Mouse (Mus musculus): Measurements from ENCODE around the gene Pitpnm3. TPM values are rescaled to one million over a fixed set of nuclear protein-coding genes. Genes with fewer than 3 reads are reported as not detected.

Gene Pitpnm3
- polyA plus RNA-seq, 1 experiment: not detected

- Histone ChIP-seq H3K9me3 (ENCODE audit: control insufficient read depth, low read length) (no peaks in the 10 kb centered on the region), H3K4me1 (ENCODE audit: control insufficient read depth) (no peaks in the 10 kb centered on the region), H3K36me3 (ENCODE audit: control insufficient read depth) (no peaks in the 10 kb centered on the region; the same call in 1 of the 2 replicates), H3K27me3 (ENCODE audit: control insufficient read depth) (peaks cover 22% of the 10 kb centered on the region), H3K4me3 (replicated peaks) (no peak overlapping the region)
- TF ChIP-seq GATA1 (IDR thresholded peaks at IDR 0.05; ENCODE audit: low read length): no peak
- no peak for TF ChIP-seq TAL1 (IDR thresholded peaks at IDR 0.05; ENCODE audit: low read length)
These were observed 85.2 kb downstream of the Pitpnm3 start for GRCm38 (mm10) chr11:72050168-72050894.

- peaks cover 22% of the 10 kb centered on the region for H3K27me3 ChIP-seq (ENCODE audit: control insufficient read depth)
- H3K4me1 ChIP-seq (ENCODE audit: control insufficient read depth): no peaks in the 10 kb centered on the region
- TF ChIP-seq GATA1 (IDR thresholded peaks at IDR 0.05; ENCODE audit: low read length) (no peak), TAL1 (IDR thresholded peaks at IDR 0.05; ENCODE audit: low read length) (no peak)
- H3K4me3 ChIP-seq (replicated peaks): no peak overlapping the region
- H3K36me3 ChIP-seq (ENCODE audit: control insufficient read depth): no peaks in the 10 kb centered on the region; the same call in 1 of the 2 replicates
- no peaks in the 10 kb centered on the region for H3K9me3 ChIP-seq (ENCODE audit: control insufficient read depth, low read length)
These were observed 86.3 kb downstream of the Pitpnm3 start for GRCm38 (mm10) chr11:72049171-72049759.

GRCm38 (mm10) chr11:72048730-72049129 lies 86.8 kb downstream of the Pitpnm3 start:
- no peaks in the 10 kb centered on the region for H3K4me1 ChIP-seq (ENCODE audit: control insufficient read depth)
- H3K4me3 ChIP-seq (replicated peaks): no peak overlapping the region
- no peaks in the 10 kb centered on the region for H3K9me3 ChIP-seq (ENCODE audit: control insufficient read depth, low read length)
- TF ChIP-seq GATA1 (IDR thresholded peaks at IDR 0.05; ENCODE audit: low read length): no peak
- no peak for TF ChIP-seq TAL1 (IDR thresholded peaks at IDR 0.05; ENCODE audit: low read length)
- no peaks in the 10 kb centered on the region; the same call in 1 of the 2 replicates for H3K36me3 ChIP-seq (ENCODE audit: control insufficient read depth)
- peaks cover 22% of the 10 kb centered on the region for H3K27me3 ChIP-seq (ENCODE audit: control insufficient read depth)

- Histone ChIP-seq H3K4me1 (ENCODE audit: control insufficient read depth) (peaks cover 15% of the 10 kb centered on the region), H3K9me3 (ENCODE audit: control insufficient read depth, low read length) (no peaks in the 10 kb centered on the region), H3K36me3 (ENCODE audit: control insufficient read depth) (no peaks in the 10 kb centered on the region; the same call in 1 of the 2 replicates), H3K27me3 (ENCODE audit: control insufficient read depth) (peaks cover 17% of the 10 kb centered on the region), H3K4me3 (replicated peaks) (no peak overlapping the region)
- no peak for TF ChIP-seq GATA1 (IDR thresholded peaks at IDR 0.05; ENCODE audit: low read length)
- no peak for TF ChIP-seq TAL1 (IDR thresholded peaks at IDR 0.05; ENCODE audit: low read length)
These were observed 91.3 kb downstream of the Pitpnm3 start for GRCm38 (mm10) chr11:72044231-72044630.

- no peaks in the 10 kb centered on the region for H3K9me3 ChIP-seq (ENCODE audit: control insufficient read depth, low read length)
- peaks cover 15% of the 10 kb centered on the region for H3K4me1 ChIP-seq (ENCODE audit: control insufficient read depth)
- peak overlapping the region; percentile 62 for H3K4me3 ChIP-seq (replicated peaks)
- no peaks in the 10 kb centered on the region; the same call in 1 of the 2 replicates for H3K36me3 ChIP-seq (ENCODE audit: control insufficient read depth)
- peaks cover 18% of the 10 kb centered on the region for H3K27me3 ChIP-seq (ENCODE audit: control insufficient read depth)
- no peak for TF ChIP-seq TAL1 (IDR thresholded peaks at IDR 0.05; ENCODE audit: low read length)
- TF ChIP-seq GATA1 (IDR thresholded peaks at IDR 0.05; ENCODE audit: low read length): no peak
These were observed 92.9 kb downstream of the Pitpnm3 start for GRCm38 (mm10) chr11:72042631-72043030.

GRCm38 (mm10) chr11:72041768-72042607 lies 93.6 kb downstream of the Pitpnm3 start, which contains the start of gene Pimreg:
Pimreg (plus strand) TSS chr11:72042032.
- TF ChIP-seq GATA1 (IDR thresholded peaks at IDR 0.05; ENCODE audit: low read length) (no peak), TAL1 (IDR thresholded peaks at IDR 0.05; ENCODE audit: low read length) (no peak)
- Histone ChIP-seq H3K4me3 (replicated peaks) (peak within 1 kb of the TSS; percentile 62), H3K27me3 (ENCODE audit: control insufficient read depth) (peaks cover 22% of the 10 kb centered on the region), H3K4me1 (ENCODE audit: control insufficient read depth) (peaks cover 15% of the 10 kb centered on the region), H3K36me3 (ENCODE audit: control insufficient read depth) (no peaks in the 10 kb centered on the region; the same call in 1 of the 2 replicates), H3K9me3 (ENCODE audit: control insufficient read depth, low read length) (no peaks in the 10 kb centered on the region)

- Histone ChIP-seq H3K4me1 (ENCODE audit: control insufficient read depth) (peaks cover 15% of the 10 kb centered on the region), H3K27me3 (ENCODE audit: control insufficient read depth) (peaks cover 22% of the 10 kb centered on the region), H3K36me3 (ENCODE audit: control insufficient read depth) (no peaks in the 10 kb centered on the region; the same call in 1 of the 2 replicates), H3K9me3 (ENCODE audit: control insufficient read depth, low read length) (no peaks in the 10 kb centered on the region), H3K4me3 (replicated peaks) (peak overlapping the region; percentile 62)
- TF ChIP-seq TAL1 (IDR thresholded peaks at IDR 0.05; ENCODE audit: low read length): no peak
- TF ChIP-seq GATA1 (IDR thresholded peaks at IDR 0.05; ENCODE audit: low read length): no peak
These were observed 94.2 kb downstream of the Pitpnm3 start for GRCm38 (mm10) chr11:72041290-72041767.

GRCm38 (mm10) chr11:72039599-72040386 lies 95.8 kb downstream of the Pitpnm3 start:
- TF ChIP-seq TAL1 (IDR thresholded peaks at IDR 0.05; ENCODE audit: low read length) (no peak), GATA1 (IDR thresholded peaks at IDR 0.05; ENCODE audit: low read length) (no peak)
- Histone ChIP-seq H3K27me3 (ENCODE audit: control insufficient read depth) (peaks cover 22% of the 10 kb centered on the region), H3K9me3 (ENCODE audit: control insufficient read depth, low read length) (no peaks in the 10 kb centered on the region), H3K36me3 (ENCODE audit: control insufficient read depth) (no peaks in the 10 kb centered on the region; the same call in 1 of the 2 replicates), H3K4me3 (replicated peaks) (no peak overlapping the region), H3K4me1 (ENCODE audit: control insufficient read depth) (peaks cover 15% of the 10 kb centered on the region)
